Mouse (Mus musculus) ovary, adult 2 months (tissue): ENCODE data around the gene Pigv. TPM values are rescaled to one million over a fixed set of nuclear protein-coding genes. Genes with fewer than 3 reads are reported as not detected.

ENCODE experiments used
- polyA plus RNA-seq: library from polyadenylated mRNA; depleted of rRNA; stranded (reverse); fragments of >200 nt; gene quantifications from 2 replicates; pipeline ENCODE4 v1.2.3, GENCODE M21; 2012; rRNA removed

Gene Pigv
- polyA plus RNA-seq: 14.1 and 17.8 TPM in 2 replicates

GRCm38 (mm10) chr4:133671881-133672844, at the start of gene Pigv:
TSS of gene Pigv (minus strand) at chr4:133672647.

GRCm38 (mm10) chr4:133649989-133650699, 22.3 kb downstream of the Pigv start, which contains the start of gene Zdhhc18:
TSS of gene Zdhhc18 (minus strand) at chr4:133650154.

Other genes starting within 250 kb of the Pigv start
- 15.6 and 17.0 TPM in 2 replicates for gene Tent5b, start 192.5 kb downstream of the Pigv start, polyA plus RNA-seq
- 2.5 and 3.1 TPM in 2 replicates for gene Trnp1, start 174.1 kb downstream of the Pigv start, polyA plus RNA-seq
- 10.6 and 11.2 TPM in 2 replicates for gene Kdf1, start 153.7 kb downstream of the Pigv start, polyA plus RNA-seq
- gene Nudc, start 126.7 kb downstream of the Pigv start, polyA plus RNA-seq: 51.6 and 78.1 TPM in 2 replicates
- 12.8 and 13.7 TPM in 2 replicates for gene Nr0b2, start 119.3 kb downstream of the Pigv start, polyA plus RNA-seq
- 6.7 and 7.2 TPM in 2 replicates for gene Gpatch3, start 97.9 kb downstream of the Pigv start, polyA plus RNA-seq
- gene Gpn2, start 88.3 kb downstream of the Pigv start, polyA plus RNA-seq: 87.1 and 91.4 TPM in 2 replicates
- gene Sfn, start 70.5 kb downstream of the Pigv start, polyA plus RNA-seq: 12.4 and 13.8 TPM in 2 replicates
- gene Zdhhc18, start 22.5 kb downstream of the Pigv start, polyA plus RNA-seq: 40.4 and 42.4 TPM in 2 replicates
- gene Arid1a, start 84.1 kb upstream of the Pigv start, polyA plus RNA-seq: 60.5 and 80.7 TPM in 2 replicates
- 36.9 and 39.5 TPM in 2 replicates for gene Rps6ka1, start 215.2 kb upstream of the Pigv start, polyA plus RNA-seq